Mouse (Mus musculus): ENCODE results near the gene Sh3rf3.

DNA sequence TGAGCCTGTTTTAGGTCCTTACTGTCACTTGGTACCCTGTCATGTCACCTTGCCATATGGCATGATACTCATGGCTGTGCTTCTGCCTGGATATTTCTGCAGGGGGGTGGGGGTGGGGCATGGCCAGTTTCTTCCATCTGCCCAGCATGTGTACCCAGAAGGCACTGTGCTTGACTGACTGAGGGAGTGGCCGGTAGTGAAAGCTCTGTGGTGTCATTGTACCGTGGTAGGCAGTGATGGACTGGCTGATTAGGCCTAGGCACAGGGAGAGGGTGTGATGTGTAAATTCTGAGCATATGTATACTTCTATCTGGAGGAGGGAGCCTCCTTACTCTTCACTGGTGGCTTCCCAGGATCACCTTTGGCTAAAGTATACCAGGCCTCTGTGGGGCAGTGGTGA lies 51.6 kb downstream of the Sh3rf3 start:
- TF ChIP-seq EP300 (IDR thresholded peaks at IDR 0.05; ENCODE audit: low read depth) (no peak), CTCF (IDR thresholded peaks at IDR 0.05; ENCODE audit: low read depth) (no peak)
